Mouse (Mus musculus): ENCODE measurements around the gene Gm26657.
A peak's percentile ranks its signal among the peaks of the same experiment; 100 is the strongest.

DNA sequence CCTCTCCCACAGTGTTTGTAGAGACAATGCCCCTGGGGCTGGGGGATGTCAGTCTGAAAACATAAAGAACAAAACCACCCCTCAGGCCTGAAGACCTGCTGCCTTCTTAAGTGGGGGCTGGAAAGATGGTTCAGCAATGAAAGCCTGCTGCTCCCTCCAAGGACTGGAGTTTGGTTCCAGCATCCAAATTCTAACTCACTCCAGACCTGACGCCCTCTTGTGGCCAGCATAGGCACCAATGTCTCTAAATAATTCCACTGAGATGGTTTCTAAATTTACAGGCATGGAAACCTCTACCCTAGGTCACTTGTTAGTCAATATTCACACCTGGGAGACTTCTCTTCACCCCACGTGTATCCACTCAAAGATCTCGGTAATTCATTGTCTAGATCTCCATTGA, 18.4 kb upstream of the Gm26657 start:
- TF ChIP-seq CTCF (IDR thresholded peaks at IDR 0.05; ENCODE audit: borderline replicate concordance, insufficient read depth, low read depth, low read length) (peak; percentile 39; the same call in 1 of the 2 replicates), POLR2A (IDR thresholded peaks at IDR 0.05; ENCODE audit: borderline replicate concordance, insufficient read depth, low read length) (no peak)
